8 mouse cellular contexts compared by ENCODE assay signal in genomic region chr13:51748009-51748552, GRCm38 (mm10). TPM values are rescaled to one million over a fixed set of nuclear protein-coding genes. Genes with fewer than 3 reads are reported as not detected.
DNase-seq lines count a peak whose midpoint lies in the region; ATAC-seq and TF ChIP-seq lines count a peak whose summit lies in the region.

No protein-coding gene starts in this region.

- no peak overlapping the region for H3K4me3 ChIP-seq in heart, postnatal 0 days (ENCODE audit: low read depth, low read length)
- no peak overlapping the region for H3K4me3 ChIP-seq in limb, embryonic 12.5 days (replicated peaks)
- H3K4me3 ChIP-seq in forebrain, embryonic 13.5 days = no peak overlapping the region

- no peak for TF ChIP-seq EP300 in heart, postnatal 0 days (IDR thresholded peaks at IDR 0.05; ENCODE audit: low read depth)

- H3K4me1 ChIP-seq in heart, postnatal 0 days (ENCODE audit: control insufficient read depth, insufficient read depth) = peaks cover 25% of the 10 kb centered on the region
- H3K4me1 ChIP-seq in limb, embryonic 12.5 days (replicated peaks) = peaks cover 41% of the 10 kb centered on the region
- H3K4me1 ChIP-seq in forebrain, embryonic 13.5 days = peaks cover 25% of the 10 kb centered on the region

- WGBS in heart, postnatal 0 days = 39% methylated on average over 12 of the region's 12 CpGs
- 64% methylated on average over 12 of the region's 12 CpGs for WGBS in limb, embryonic 12.5 days
- WGBS in forebrain, embryonic 13.5 days = 72% methylated on average over 12 of the region's 12 CpGs

- no peak overlapping the region for H3K4me2 ChIP-seq in heart, postnatal 0 days (ENCODE audit: low read depth, low read length)
- no peak overlapping the region for H3K4me2 ChIP-seq in limb, embryonic 12.5 days
- no peak overlapping the region for H3K4me2 ChIP-seq in forebrain, embryonic 13.5 days

- no peaks in the 10 kb centered on the region for H3K36me3 ChIP-seq in heart, postnatal 0 days (replicated peaks; ENCODE audit: control insufficient read depth, insufficient read depth, low read length)
- no peaks in the 10 kb centered on the region for H3K36me3 ChIP-seq in limb, embryonic 12.5 days
- no peaks in the 10 kb centered on the region for H3K36me3 ChIP-seq in forebrain, embryonic 13.5 days (ENCODE audit: poor library complexity, severe bottlenecking)

- H3K27me3 ChIP-seq in heart, postnatal 0 days (ENCODE audit: control insufficient read depth, insufficient read depth, low read length) = no peaks in the 10 kb centered on the region
- no peaks in the 10 kb centered on the region for H3K27me3 ChIP-seq in limb, embryonic 12.5 days
- H3K27me3 ChIP-seq in forebrain, embryonic 13.5 days = no peaks in the 10 kb centered on the region

- peak; percentile 46 for DNase-seq in retina, postnatal 1 day
- no peak for DNase-seq in retina, embryonic 14.5 days (ENCODE audit: low spot score)
- peak; percentile 49 to 60 for DNase-seq in cerebellum, postnatal 14 days
- DNase-seq in heart, postnatal 0 days (ENCODE audit: low spot score) = peak; percentile 38
- DNase-seq in naive thymus-derived CD4-positive, alpha-beta T cell, adult 2 months (ENCODE audit: low read depth) = peak; percentile 56
- DNase-seq in layer of hippocampus, adult 11-12 months (ENCODE audit: low spot score) = no peak

- H3K9me3 ChIP-seq in heart, postnatal 0 days (replicated peaks; ENCODE audit: control insufficient read depth, low read length) = no peaks in the 10 kb centered on the region
- H3K9me3 ChIP-seq in limb, embryonic 12.5 days = no peaks in the 10 kb centered on the region
- no peaks in the 10 kb centered on the region for H3K9me3 ChIP-seq in forebrain, embryonic 13.5 days (replicated peaks)

- no peak overlapping the region for H3K27ac ChIP-seq in heart, postnatal 0 days (ENCODE audit: low read depth)
- no peak overlapping the region for H3K27ac ChIP-seq in limb, embryonic 12.5 days
- H3K27ac ChIP-seq in forebrain, embryonic 13.5 days = no peak overlapping the region

- 0 out of 2 replicates have a peak overlapping the region, but pooled peaks have one; percentile 18 for H3K9ac ChIP-seq in heart, postnatal 0 days (replicated peaks; ENCODE audit: low read depth, low read length)
- 0 out of 2 replicates have a peak overlapping the region, but pooled peaks have one; percentile 27 for H3K9ac ChIP-seq in limb, embryonic 12.5 days (replicated peaks)
- H3K9ac ChIP-seq in forebrain, embryonic 13.5 days = no peak overlapping the region

- no peak for TF ChIP-seq CTCF in heart, postnatal 0 days (IDR thresholded peaks at IDR 0.05; ENCODE audit: low read depth)

- peak; percentile 45; the same call in 1 of the 2 replicates for ATAC-seq in heart, postnatal 0 days (ENCODE audit: insufficient read depth, low read depth)
- peak; percentile 38; the same call in 1 of the 2 replicates for ATAC-seq in limb, embryonic 12.5 days (ENCODE audit: insufficient number of reproducible peaks, insufficient read depth, low FRiP score, low TSS enrichment, low read depth)
- no peak for ATAC-seq in forebrain, embryonic 13.5 days

RNA-seq across cellular contexts. Expression of gene Sema4d, which starts 45.5 kb away (rescaled TPM):
- total RNA-seq in heart, postnatal 0 days (2014; rRNA removed; ENCODE audit: low replicate concordance) = 11.6 and 12.6 TPM in 2 replicates
- 16.7 and 18.2 TPM in 2 replicates for polyA plus RNA-seq in heart, postnatal 0 days (2015; fragmentation: Nextera tagmentation; extraction: Ambion mirVana)
- polyA plus RNA-seq in limb, embryonic 12.5 days (2016; fragmentation: Nextera tagmentation; extraction: Ambion mirVana) = 5.4 and 5.8 TPM in 2 replicates
- 10.8 TPM in 2 replicates for polyA plus RNA-seq in forebrain, embryonic 13.5 days (2015; fragmentation: Nextera tagmentation; extraction: Ambion mirVana)

Comparison
In these comparisons a context has a peak if more than half of its experiments do, and no peak if none do; other contexts are left out.
1. DNase-seq: peak in retina, postnatal 1 day (single experiment), cerebellum, postnatal 14 days (2 of 2), heart, postnatal 0 days (single experiment) and naive thymus-derived CD4-positive, alpha-beta T cell, adult 2 months (single experiment); none in retina, embryonic 14.5 days (single experiment) and layer of hippocampus, adult 11-12 months (single experiment).